Mouse (Mus musculus) macrophage (primary cell): Measurements from ENCODE around the gene Bsdc1. TPM values are rescaled to one million over a fixed set of nuclear protein-coding genes. Genes with fewer than 3 reads are reported as not detected.
A peak's percentile ranks its signal among the peaks of the same experiment; 100 is the strongest.
"Not testable (repeated sequence)": the region's sequence is repeated elsewhere in the genome, so short reads cannot be mapped to it uniquely, and the experiment has no call there.

Experiments used
- H3K27ac ChIP-seq: fragments of 350-480 bp; formaldehyde crosslinking; 2 replicates; pipeline ENCODE4 v1.9.0; 2021
- H3K36me3 ChIP-seq: fragments of 350-480 bp; formaldehyde crosslinking; 2 replicates; pipeline ENCODE4 v1.9.0; 2021; ENCODE audit errors: inconsistent target
- H3K4me3 ChIP-seq: fragments of 350-480 bp; formaldehyde crosslinking; 2 replicates; pipeline ENCODE4 v1.9.0; 2021; ENCODE audit errors: inconsistent target
- H3K79me2 ChIP-seq: fragments of 350-480 bp; formaldehyde crosslinking; 2 replicates; pipeline ENCODE4 v1.9.0; 2021; ENCODE audit errors: inconsistent target
- WGBS: methylation state at CpG from one replicate; pipeline ENCODE4 v1.1.7; 2026; ENCODE audit warnings: inconsistent platforms; ENCODE audit not compliant: missing documents; 5-methylcytosine and 5-hydroxymethylcytosine counted together
- polyA plus RNA-seq: library from polyadenylated mRNA; stranded (reverse); fragments of 250-400 nt; gene quantifications from 3 replicates; pipeline ENCODE4 v1.2.4, GENCODE M21; 2018; ENCODE audit warnings: inconsistent platforms
- total RNA-seq, 78 experiments: library from RNA; depleted of rRNA; stranded (reverse); fragments of 250-400 nt; gene quantifications; 1 replicate in 9 of 78; 2 replicates in 24 of 78; 3 replicates in 43 of 78; 4 replicates in 2 of 78; pipeline ENCODE4 v1.2.4; 2018; ENCODE audit warnings: inconsistent platforms in 56 of 78

Bsdc1 gene
- 10 to 100 TPM; 45.5 to 69.8 (median 55.4) TPM for total RNA-seq (2018; cell fraction: chromatin; rRNA removed)
- 10 to 100 TPM; 20.6 to 31.9 (median 25.9) TPM for total RNA-seq (2018; cell fraction: cytosol; rRNA removed)
- total RNA-seq (2018; cell fraction: nucleus; rRNA removed), result 10 to 100 TPM; 27.3 to 56.2 (median 37.1) TPM
- 17.0 to 25.7 TPM (median 21.5 TPM) in 3 replicates for polyA plus RNA-seq

DNA sequence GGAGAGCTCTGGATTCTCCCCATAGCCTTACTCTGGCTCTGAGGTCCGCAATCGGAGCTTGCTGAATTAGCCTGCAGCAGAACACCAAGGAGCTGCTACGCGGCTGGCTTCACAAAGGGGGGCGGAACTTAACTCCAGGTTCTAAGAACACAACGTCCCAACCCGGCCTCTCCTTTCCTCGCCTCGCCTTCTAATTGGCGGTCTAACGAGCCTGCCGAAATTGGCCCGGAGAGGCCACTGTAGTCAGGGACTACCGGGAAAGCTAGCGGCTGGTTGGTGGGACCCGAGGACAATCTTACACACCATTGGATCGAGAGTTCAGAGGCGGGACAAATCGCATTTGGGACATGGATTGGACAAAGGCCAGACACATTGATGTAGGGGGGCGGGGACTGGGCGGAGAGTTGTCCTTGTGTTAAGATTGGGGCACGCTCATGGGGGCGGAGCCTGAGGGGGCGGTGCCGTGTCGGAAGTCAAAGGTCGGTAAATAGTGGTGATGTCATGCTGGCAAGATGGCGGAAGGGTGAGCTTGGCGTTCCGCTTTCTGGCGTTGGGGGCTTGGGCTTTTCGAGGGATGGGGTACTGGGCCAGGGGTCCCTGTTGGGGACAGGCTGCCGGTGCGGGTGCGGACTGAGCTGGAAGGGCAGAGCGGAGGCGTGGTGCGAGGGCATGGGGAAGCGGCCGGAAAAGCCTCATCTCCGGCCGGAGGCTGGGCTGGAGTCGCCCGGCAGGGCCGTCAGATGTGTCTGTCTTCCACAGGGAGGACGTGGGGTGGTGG is at the start of gene Bsdc1:
Gene Bsdc1, plus strand, starts transcription at position 399 of the 778 bp plus-strand sequence.
- Histone ChIP-seq H3K79me2 (peaks cover 29% of the 10 kb centered on the region), H3K36me3 (peaks cover 16% of the 10 kb centered on the region; the same call in 1 of the 2 replicates), H3K27ac (peak within 1 kb of the TSS; percentile 40), H3K4me3 (peak within 1 kb of the TSS; percentile 81)
- WGBS, result under 1% methylated on average over 42 of the region's 46 CpGs

GRCm38 (mm10) chr4:129415892-129416291 is 45.5 kb upstream of the Bsdc1 start:
- no peaks in the 10 kb centered on the region for H3K79me2 ChIP-seq
- H3K4me3 ChIP-seq, result no peak overlapping the region
- no peak overlapping the region for H3K27ac ChIP-seq
- no peaks in the 10 kb centered on the region for H3K36me3 ChIP-seq
- WGBS, result 96% methylated on average over 5 of the region's 5 CpGs

GRCm38 (mm10) chr4:129416478-129416877 is 44.9 kb upstream of the Bsdc1 start:
- Histone ChIP-seq H3K79me2 (no peaks in the 10 kb centered on the region), H3K36me3 (no peaks in the 10 kb centered on the region), H3K27ac (no peak overlapping the region), H3K4me3 (no peak overlapping the region)
- 85% methylated on average over 5 of the region's 5 CpGs for WGBS

GRCm38 (mm10) chr4:129418321-129418720 is 43.1 kb upstream of the Bsdc1 start:
- WGBS, result 80% methylated on average over 5 of the region's 5 CpGs
- H3K27ac ChIP-seq, result no peak overlapping the region
- H3K79me2 ChIP-seq, result no peaks in the 10 kb centered on the region
- H3K4me3 ChIP-seq, result no peak overlapping the region
- no peaks in the 10 kb centered on the region for H3K36me3 ChIP-seq

DNA sequence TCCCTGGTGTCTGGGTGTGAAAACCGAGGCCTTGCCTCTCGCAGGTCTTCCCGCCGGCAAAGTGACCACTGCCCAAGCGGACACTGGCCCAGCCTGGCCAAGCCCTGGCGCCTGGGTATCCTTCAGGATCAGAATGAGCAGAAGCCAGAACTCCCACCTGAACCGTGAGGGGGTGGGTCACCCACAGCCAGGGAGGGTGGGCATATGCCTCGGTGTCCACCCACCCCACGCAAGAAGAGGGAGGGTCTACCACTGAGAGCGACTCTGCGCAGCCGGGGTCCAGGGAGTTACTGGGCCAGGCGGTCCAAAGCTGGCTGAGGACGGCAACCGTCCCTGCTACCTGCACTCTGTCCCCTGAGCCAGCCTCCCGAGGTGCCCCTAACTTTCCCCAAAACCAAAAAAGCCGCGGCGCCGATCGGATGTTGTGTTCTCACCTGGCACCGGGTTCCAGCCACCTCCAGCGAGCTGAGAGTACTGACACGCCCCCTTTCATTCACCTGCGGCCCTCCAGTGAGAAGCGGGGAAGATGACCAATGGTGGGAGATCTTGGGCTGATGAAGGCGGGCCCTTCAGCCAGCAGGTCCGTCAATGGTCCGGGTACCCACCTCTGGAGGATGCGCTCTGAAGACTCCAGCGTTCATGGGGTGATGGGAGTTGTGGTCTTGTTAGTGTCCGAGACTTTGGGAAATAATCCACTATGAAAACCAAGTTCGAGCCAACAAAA is 20.9 kb upstream of the Bsdc1 start, which contains the start of gene Zbtb8b:
Gene Zbtb8b, minus strand, starts transcription at position 514 of the 724 bp plus-strand sequence.
- H3K4me3 ChIP-seq, result no peak within 1 kb of the TSS
- no peaks in the 10 kb centered on the region for H3K79me2 ChIP-seq
- 18% methylated on average over 31 of the region's 33 CpGs for WGBS
- no peak within 1 kb of the TSS for H3K27ac ChIP-seq
- H3K36me3 ChIP-seq, result no peaks in the 10 kb centered on the region

GRCm38 (mm10) chr4:129441145-129441544 is 20.2 kb upstream of the Bsdc1 start:
- H3K36me3 ChIP-seq, result no peaks in the 10 kb centered on the region
- no peaks in the 10 kb centered on the region for H3K79me2 ChIP-seq
- WGBS, result 36% methylated on average over 6 of the region's 6 CpGs
- H3K4me3 ChIP-seq, result no peak overlapping the region
- no peak overlapping the region for H3K27ac ChIP-seq

- Histone ChIP-seq H3K27ac (no peak overlapping the region), H3K4me3 (no peak overlapping the region), H3K79me2 (no peaks in the 10 kb centered on the region), H3K36me3 (no peaks in the 10 kb centered on the region)
- 87% methylated on average over 8 of the region's 8 CpGs for WGBS
These were observed 14.0 kb upstream of the Bsdc1 start for GRCm38 (mm10) chr4:129447360-129447759.

GRCm38 (mm10) chr4:129447778-129448563 is 13.4 kb upstream of the Bsdc1 start:
- Histone ChIP-seq H3K36me3 (no peaks in the 10 kb centered on the region), H3K79me2 (no peaks in the 10 kb centered on the region), H3K4me3 (no peak overlapping the region), H3K27ac (no peak overlapping the region)
- 76% methylated on average over 11 of the region's 11 CpGs for WGBS

DNA sequence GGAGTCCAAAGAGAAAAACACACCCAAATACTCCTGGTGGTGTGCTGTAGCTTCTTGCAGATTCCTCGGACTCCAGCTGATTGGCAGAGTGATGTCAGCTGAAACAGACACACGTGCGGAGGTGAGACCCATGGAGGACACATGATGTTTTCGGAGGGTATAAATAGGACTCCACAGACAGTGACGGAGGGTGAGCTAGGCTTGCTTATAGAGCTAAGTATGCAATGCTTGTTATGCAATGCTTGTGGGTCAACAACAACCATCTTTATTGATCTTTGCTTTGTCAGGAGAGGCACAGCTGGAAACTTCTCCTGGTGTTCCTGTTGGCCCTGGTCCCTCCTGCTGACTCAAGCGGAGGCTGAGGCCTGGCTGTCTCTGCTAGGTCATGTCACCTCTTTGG is 12.7 kb upstream of the Bsdc1 start:
- H3K36me3 ChIP-seq, result no peaks in the 10 kb centered on the region
- no peak overlapping the region for H3K27ac ChIP-seq
- WGBS, result 93% methylated on average over 6 of the region's 6 CpGs
- no peak overlapping the region for H3K4me3 ChIP-seq
- H3K79me2 ChIP-seq, result no peaks in the 10 kb centered on the region

DNA sequence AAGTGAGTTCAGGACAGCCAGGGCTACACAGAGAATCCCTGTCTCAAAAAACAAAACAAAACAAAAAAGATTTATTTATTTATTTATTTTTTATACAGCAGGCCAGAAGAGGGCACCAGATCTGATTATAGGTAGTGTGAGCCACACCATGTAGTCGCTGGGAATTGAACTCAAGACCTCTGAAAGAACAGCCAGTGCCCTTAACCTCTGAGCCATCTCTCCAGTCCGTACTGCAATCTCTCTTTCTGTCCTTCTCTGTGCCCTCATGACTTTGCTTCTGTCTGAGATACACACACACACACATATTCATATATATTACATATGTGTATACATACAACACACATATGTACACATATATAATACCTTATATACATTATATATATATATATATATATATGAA is 10.5 kb upstream of the Bsdc1 start:
- Histone ChIP-seq H3K79me2 (no peaks in the 10 kb centered on the region), H3K27ac (no peak overlapping the region), H3K36me3 (no peaks in the 10 kb centered on the region), H3K4me3 (no peak overlapping the region)
- 63% methylated on average over 2 of the region's 2 CpGs for WGBS

GRCm38 (mm10) chr4:129451471-129452169 is 9.8 kb upstream of the Bsdc1 start:
- no peak overlapping the region for H3K4me3 ChIP-seq
- WGBS, result 61% methylated on average over 14 of the region's 15 CpGs
- H3K36me3 ChIP-seq, result no peaks in the 10 kb centered on the region
- H3K27ac ChIP-seq, result no peak overlapping the region
- no peaks in the 10 kb centered on the region for H3K79me2 ChIP-seq

- Histone ChIP-seq H3K4me3 (no peak overlapping the region), H3K79me2 (no peaks in the 10 kb centered on the region), H3K27ac (no peak overlapping the region), H3K36me3 (no peaks in the 10 kb centered on the region)
- 4% methylated on average over 5 of the region's 5 CpGs for WGBS
These were observed 6.1 kb upstream of the Bsdc1 start for GRCm38 (mm10) chr4:129455265-129455664.

DNA sequence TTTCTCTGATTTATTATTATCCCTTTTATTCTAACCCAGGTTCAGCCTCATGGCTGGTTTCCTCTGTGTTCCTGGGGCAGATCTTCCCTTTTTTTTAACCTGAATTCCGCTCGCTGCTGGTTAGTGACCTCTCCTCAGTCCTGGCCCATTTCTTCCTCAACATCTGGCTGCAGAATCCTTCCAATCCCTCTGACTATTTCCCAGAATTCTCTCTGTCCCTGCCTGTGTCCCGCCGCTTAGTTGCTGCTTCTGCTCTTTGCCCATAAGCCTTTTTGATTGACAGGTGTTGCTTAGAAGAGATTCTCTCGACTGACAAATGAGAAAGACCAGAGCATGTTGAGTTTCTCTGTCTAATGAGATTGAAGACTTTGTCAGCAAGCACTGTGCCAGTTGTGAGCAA is 5.3 kb upstream of the Bsdc1 start:
- WGBS, result 83% methylated on average over 5 of the region's 5 CpGs
- H3K27ac ChIP-seq, result no peak overlapping the region
- H3K79me2 ChIP-seq, result no peaks in the 10 kb centered on the region
- H3K4me3 ChIP-seq, result no peak overlapping the region
- no peaks in the 10 kb centered on the region for H3K36me3 ChIP-seq

DNA sequence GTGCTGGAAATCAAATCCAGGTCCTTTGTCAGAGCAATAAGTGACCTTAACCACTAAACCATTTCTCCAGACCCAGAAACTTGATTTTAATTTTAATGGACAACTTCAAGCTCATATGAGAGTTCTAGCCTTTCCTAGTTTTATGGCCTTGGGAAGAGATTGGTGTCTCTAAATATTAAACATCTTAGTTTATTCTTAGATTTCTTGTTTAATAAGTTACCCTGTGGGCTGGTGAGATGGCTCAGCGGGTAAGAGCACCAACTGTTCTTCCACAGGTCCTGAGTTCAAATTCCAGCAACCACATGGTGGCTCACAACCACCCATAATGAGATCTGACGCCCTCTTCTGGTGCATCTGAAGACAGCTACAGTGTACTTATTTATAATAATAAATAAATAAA is 4.1 kb upstream of the Bsdc1 start:
- not testable (repeated sequence) for H3K36me3 ChIP-seq, H3K79me2 ChIP-seq, H3K27ac ChIP-seq, H3K4me3 ChIP-seq
- 88% methylated on average over 2 of the region's 2 CpGs for WGBS
